Mouse (Mus musculus): ENCODE measurements around the gene Gmeb2. TPM values are rescaled to one million over a fixed set of nuclear protein-coding genes. Genes with fewer than 3 reads are reported as not detected.

Gene Gmeb2
- polyA plus RNA-seq, 1 experiment from 2014 or later, result 15.7 TPM

DNA sequence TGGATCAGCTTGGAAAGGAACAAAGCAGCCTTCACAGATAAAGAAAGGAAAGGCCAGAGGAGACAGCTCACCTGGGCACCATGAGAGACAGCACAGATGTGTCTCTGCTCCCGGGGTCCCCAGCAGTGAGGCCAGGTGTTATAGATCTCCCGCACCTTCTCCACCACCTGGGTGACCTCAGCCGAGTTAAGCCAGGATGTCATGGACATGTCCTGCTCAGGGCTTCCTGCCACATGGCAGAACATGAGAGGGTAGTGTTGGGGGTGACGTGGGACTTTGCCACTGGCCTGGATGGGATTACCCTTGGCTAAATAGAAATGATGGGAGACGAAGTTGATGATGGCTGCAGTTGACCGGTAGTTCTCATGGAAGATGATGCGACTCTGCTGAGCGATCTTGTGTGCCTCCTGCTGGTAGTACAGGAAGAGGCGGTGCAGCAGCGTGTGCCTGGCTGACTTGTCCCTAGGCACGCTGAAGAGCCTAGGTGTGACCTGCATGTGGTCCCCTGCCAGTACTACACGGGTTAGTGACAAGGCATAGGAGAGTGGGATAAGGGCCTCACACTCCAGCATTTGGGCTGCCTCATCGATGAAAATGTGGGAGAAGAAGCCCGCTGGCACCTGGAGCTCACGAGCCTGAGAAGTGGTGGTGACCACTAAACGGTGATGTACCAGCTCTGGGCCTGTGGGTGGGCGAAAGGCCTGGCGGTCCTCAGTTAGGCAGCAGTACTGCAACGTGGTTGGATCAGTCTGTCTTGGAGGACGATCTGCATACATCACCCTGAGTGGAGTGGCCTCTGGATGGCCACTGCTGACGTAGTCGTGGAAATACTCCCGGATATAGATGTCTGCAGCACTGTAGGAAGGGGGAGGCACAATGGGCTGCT lies 51.9 kb downstream of the Gmeb2 start:
- no peak overlapping the region for H3K4me3 ChIP-seq (ENCODE audit: low read length)
- H3K27ac ChIP-seq (ENCODE audit: low read length), result no peak overlapping the region
- 84% methylated on average over 23 of the region's 23 CpGs for WGBS
- H3K4me1 ChIP-seq (ENCODE audit: insufficient read depth, low read length), result no peaks in the 10 kb centered on the region
- no peaks in the 10 kb centered on the region for H3K27me3 ChIP-seq (ENCODE audit: insufficient read depth, low read length)
- H3K36me3 ChIP-seq (ENCODE audit: insufficient read depth, low read length), result no peaks in the 10 kb centered on the region; the same call in 1 of the 2 replicates
- no peak overlapping the region for H3K4me2 ChIP-seq (replicated peaks; ENCODE audit: low read depth, low read length)
- H3K9ac ChIP-seq (replicated peaks; ENCODE audit: low read length), result no peak overlapping the region
- ATAC-seq (ENCODE audit: low FRiP score, low TSS enrichment), result no peak
- H3K9me3 ChIP-seq (ENCODE audit: low read length), result no peaks in the 10 kb centered on the region

- H3K4me2 ChIP-seq (replicated peaks; ENCODE audit: low read depth, low read length), result no peak overlapping the region
- no peaks in the 10 kb centered on the region for H3K9me3 ChIP-seq (ENCODE audit: low read length)
- ATAC-seq (ENCODE audit: low FRiP score, low TSS enrichment), result no peak
- H3K4me3 ChIP-seq (ENCODE audit: low read length), result no peak overlapping the region
- no peaks in the 10 kb centered on the region for H3K4me1 ChIP-seq (ENCODE audit: insufficient read depth, low read length)
- H3K27ac ChIP-seq (ENCODE audit: low read length), result no peak overlapping the region
- no peaks in the 10 kb centered on the region; the same call in 1 of the 2 replicates for H3K36me3 ChIP-seq (ENCODE audit: insufficient read depth, low read length)
- 95% methylated on average over 11 of the region's 11 CpGs for WGBS
- H3K9ac ChIP-seq (replicated peaks; ENCODE audit: low read length), result no peak overlapping the region
- H3K27me3 ChIP-seq (ENCODE audit: insufficient read depth, low read length), result no peaks in the 10 kb centered on the region
Measured at GRCm38 (mm10) chr2:181234680-181235079, 53.2 kb downstream of the Gmeb2 start.

- H3K4me1 ChIP-seq (ENCODE audit: insufficient read depth, low read length), result no peaks in the 10 kb centered on the region
- H3K9me3 ChIP-seq (ENCODE audit: low read length), result no peaks in the 10 kb centered on the region
- no peak for ATAC-seq (ENCODE audit: low FRiP score, low TSS enrichment)
- no peak overlapping the region for H3K9ac ChIP-seq (replicated peaks; ENCODE audit: low read length)
- H3K4me2 ChIP-seq (replicated peaks; ENCODE audit: low read depth, low read length), result no peak overlapping the region
- no peaks in the 10 kb centered on the region; the same call in 1 of the 2 replicates for H3K36me3 ChIP-seq (ENCODE audit: insufficient read depth, low read length)
- no peaks in the 10 kb centered on the region for H3K27me3 ChIP-seq (ENCODE audit: insufficient read depth, low read length)
- no peak overlapping the region for H3K27ac ChIP-seq (ENCODE audit: low read length)
- WGBS, result 91% methylated on average over 15 of the region's 15 CpGs
- no peak overlapping the region for H3K4me3 ChIP-seq (ENCODE audit: low read length)
Measured at GRCm38 (mm10) chr2:181233443-181233842, 54.4 kb downstream of the Gmeb2 start.

DNA sequence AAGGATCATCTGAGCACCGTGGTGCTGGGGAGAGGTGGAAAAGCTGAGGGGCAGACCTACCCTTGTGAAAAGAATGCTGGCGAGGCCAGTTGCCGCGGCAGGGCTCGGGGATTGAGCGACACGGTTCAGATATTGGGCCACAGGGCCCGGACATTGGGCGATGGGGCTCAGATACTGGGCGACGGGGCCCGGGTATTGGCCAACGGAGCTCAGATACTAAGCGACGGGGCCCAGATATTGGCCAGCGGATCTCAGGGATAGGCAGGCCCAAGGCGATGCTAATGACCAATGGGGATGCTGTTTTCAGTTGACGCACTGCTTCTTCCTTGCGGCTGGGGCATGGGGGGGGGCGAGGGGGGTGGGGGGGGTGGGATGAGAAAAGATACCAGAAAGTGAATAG lies 56.7 kb downstream of the Gmeb2 start:
- 86% methylated on average over 20 of the region's 20 CpGs for WGBS
- no peaks in the 10 kb centered on the region for H3K27me3 ChIP-seq (ENCODE audit: insufficient read depth, low read length)
- no peak for ATAC-seq (ENCODE audit: low FRiP score, low TSS enrichment)

DNA sequence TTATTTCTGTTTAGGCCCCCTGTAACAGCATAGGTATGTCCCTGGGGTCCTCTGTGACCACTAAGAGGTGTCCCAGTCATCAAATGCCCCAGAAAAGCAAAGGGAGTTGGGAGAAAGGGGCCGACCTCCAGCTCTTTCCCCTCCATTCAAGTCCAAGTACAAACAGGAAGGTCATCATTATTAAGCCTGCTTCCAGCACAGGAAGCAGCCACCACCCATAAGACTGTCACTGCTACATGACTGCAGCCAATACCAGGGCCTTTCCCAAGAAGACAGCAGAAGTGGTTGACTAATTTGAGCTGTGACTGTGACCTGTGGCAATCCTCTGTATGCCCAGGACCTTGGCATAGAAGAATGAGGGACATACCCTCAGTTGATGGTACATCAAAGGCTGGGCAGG lies 59.5 kb downstream of the Gmeb2 start:
- H3K4me3 ChIP-seq (ENCODE audit: low read length), result no peak overlapping the region
- H3K4me2 ChIP-seq (replicated peaks; ENCODE audit: low read depth, low read length), result no peak overlapping the region
- no peak for ATAC-seq (ENCODE audit: low FRiP score, low TSS enrichment)
- WGBS, result 54% methylated on average over 1 of the region's 1 CpGs
- no peaks in the 10 kb centered on the region for H3K36me3 ChIP-seq (ENCODE audit: insufficient read depth, low read length)
- no peaks in the 10 kb centered on the region for H3K27me3 ChIP-seq (ENCODE audit: insufficient read depth, low read length)
- no peaks in the 10 kb centered on the region for H3K9me3 ChIP-seq (ENCODE audit: low read length)
- no peak overlapping the region for H3K9ac ChIP-seq (replicated peaks; ENCODE audit: low read length)
- peak overlapping the region; percentile 4; the same call in 1 of the 2 replicates for H3K27ac ChIP-seq (ENCODE audit: low read length)
- no peaks in the 10 kb centered on the region for H3K4me1 ChIP-seq (ENCODE audit: insufficient read depth, low read length)

More for the DNA sequence above, 56.7 kb downstream of the Gmeb2 start:
- no peaks in the 10 kb centered on the region; the same call in 1 of the 2 replicates for H3K36me3 ChIP-seq (ENCODE audit: insufficient read depth, low read length)
- no peaks in the 10 kb centered on the region for H3K4me1 ChIP-seq (ENCODE audit: insufficient read depth, low read length)
- no peak overlapping the region for H3K27ac ChIP-seq (ENCODE audit: low read length)
- no peak overlapping the region for H3K9ac ChIP-seq (replicated peaks; ENCODE audit: low read length)
- no peak overlapping the region for H3K4me3 ChIP-seq (ENCODE audit: low read length)
- H3K9me3 ChIP-seq (ENCODE audit: low read length), result no peaks in the 10 kb centered on the region
- no peak overlapping the region for H3K4me2 ChIP-seq (replicated peaks; ENCODE audit: low read depth, low read length)

DNA sequence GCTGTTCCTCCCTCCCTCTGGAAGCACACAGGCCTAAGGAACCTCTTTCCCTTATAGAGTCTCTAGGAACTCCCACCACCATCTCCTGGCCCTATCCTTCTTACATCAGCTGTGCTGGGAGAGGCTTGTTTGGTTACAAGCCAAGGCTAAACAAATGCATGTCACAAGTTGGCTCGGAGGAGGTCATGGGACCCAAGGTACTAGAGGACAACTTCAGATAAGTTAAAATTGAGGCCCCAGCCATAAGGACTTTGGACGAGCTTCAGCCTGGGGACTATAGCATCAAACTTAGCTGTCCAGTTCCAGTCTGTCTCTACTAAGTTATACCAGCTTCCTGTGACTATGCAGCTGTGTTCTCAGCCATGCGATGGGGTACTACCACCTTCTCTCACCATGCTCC lies 60.7 kb downstream of the Gmeb2 start:
- WGBS, result 90% methylated on average over 3 of the region's 3 CpGs
- Histone ChIP-seq H3K27me3 (ENCODE audit: insufficient read depth, low read length) (no peaks in the 10 kb centered on the region), H3K9me3 (ENCODE audit: low read length) (no peaks in the 10 kb centered on the region), H3K4me2 (replicated peaks; ENCODE audit: low read depth, low read length) (no peak overlapping the region), H3K4me1 (ENCODE audit: insufficient read depth, low read length) (no peaks in the 10 kb centered on the region), H3K9ac (replicated peaks; ENCODE audit: low read length) (no peak overlapping the region), H3K27ac (ENCODE audit: low read length) (no peak overlapping the region), H3K4me3 (ENCODE audit: low read length) (no peak overlapping the region), H3K36me3 (ENCODE audit: insufficient read depth, low read length) (no peaks in the 10 kb centered on the region)
- no peak for ATAC-seq (ENCODE audit: low FRiP score, low TSS enrichment)

DNA sequence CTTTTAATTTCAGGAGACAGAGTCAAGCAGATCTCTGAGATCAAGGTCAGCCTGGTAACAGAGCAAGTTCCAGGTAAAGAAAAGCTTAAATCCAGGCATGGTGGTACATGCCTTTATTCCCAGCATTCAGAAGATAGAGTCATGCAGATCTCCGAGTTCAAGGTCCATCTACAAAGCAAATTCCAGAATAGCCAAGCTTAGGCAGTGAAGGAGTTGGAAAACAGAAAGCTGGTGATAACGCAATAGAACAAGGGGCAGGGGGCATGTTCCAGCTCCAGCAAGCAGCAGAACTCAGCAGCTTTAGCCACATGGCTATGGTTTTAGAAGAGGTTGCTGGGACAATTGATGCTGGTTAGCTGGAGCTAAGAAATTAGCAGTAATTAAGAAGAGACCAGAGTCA lies 62.8 kb downstream of the Gmeb2 start:
- H3K4me1 ChIP-seq (ENCODE audit: insufficient read depth, low read length), result peaks cover 6% of the 10 kb centered on the region
- no peaks in the 10 kb centered on the region for H3K36me3 ChIP-seq (ENCODE audit: insufficient read depth, low read length)
- H3K4me2 ChIP-seq (replicated peaks; ENCODE audit: low read depth, low read length), result no peak overlapping the region
- ATAC-seq (ENCODE audit: low FRiP score, low TSS enrichment), result no peak
- no peaks in the 10 kb centered on the region for H3K9me3 ChIP-seq (ENCODE audit: low read length)
- H3K27ac ChIP-seq (ENCODE audit: low read length), result no peak overlapping the region
- no peaks in the 10 kb centered on the region for H3K27me3 ChIP-seq (ENCODE audit: insufficient read depth, low read length)
- WGBS, result 95% methylated on average over 2 of the region's 2 CpGs
- H3K9ac ChIP-seq (replicated peaks; ENCODE audit: low read length), result no peak overlapping the region
- H3K4me3 ChIP-seq (ENCODE audit: low read length), result no peak overlapping the region

DNA sequence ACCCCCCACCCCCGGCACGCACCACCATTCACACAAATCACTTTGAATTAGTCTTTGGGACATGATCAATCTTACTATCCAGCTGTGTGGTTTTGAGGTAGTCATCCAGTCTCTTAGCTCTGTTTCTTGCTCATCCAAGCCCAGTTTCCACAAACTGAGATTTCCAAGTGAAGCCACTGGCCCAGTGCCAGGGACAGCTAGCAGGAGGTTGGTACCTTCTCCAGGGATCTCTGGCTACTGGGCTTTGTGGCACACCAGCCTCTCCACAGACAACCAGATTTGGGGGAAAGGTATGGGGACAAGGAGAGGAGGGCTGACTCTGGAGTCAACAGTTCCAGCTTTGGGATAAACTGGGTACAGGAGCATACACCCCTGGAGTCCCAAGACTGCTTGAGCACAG lies 67.5 kb downstream of the Gmeb2 start:
- 26% methylated on average over 2 of the region's 2 CpGs for WGBS
- Histone ChIP-seq H3K27me3 (ENCODE audit: insufficient read depth, low read length) (no peaks in the 10 kb centered on the region), H3K4me3 (ENCODE audit: low read length) (peak overlapping the region; percentile 43), H3K27ac (ENCODE audit: low read length) (peak overlapping the region; percentile 89), H3K36me3 (ENCODE audit: insufficient read depth, low read length) (no peaks in the 10 kb centered on the region), H3K9me3 (ENCODE audit: low read length) (no peaks in the 10 kb centered on the region), H3K4me1 (ENCODE audit: insufficient read depth, low read length) (peaks cover 16% of the 10 kb centered on the region), H3K4me2 (replicated peaks; ENCODE audit: low read depth, low read length) (peak overlapping the region; percentile 69), H3K9ac (replicated peaks; ENCODE audit: low read length) (peak overlapping the region; percentile 58)
- no peak for ATAC-seq (ENCODE audit: low FRiP score, low TSS enrichment)

- H3K27ac ChIP-seq (ENCODE audit: low read length), result peak within 1 kb of the TSS; percentile 89
- WGBS, result under 1% methylated on average over 25 of the region's 25 CpGs
- peak; percentile 94 for ATAC-seq (ENCODE audit: low FRiP score, low TSS enrichment)
Measured at GRCm38 (mm10) chr2:181219538-181220216, 68.2 kb downstream of the Gmeb2 start, which contains the start of gene Fndc11. Gene Fndc11, plus strand, starts transcription at chr2:181220013.

More at GRCm38 (mm10) chr2:181219538-181220216, 68.2 kb downstream of the Gmeb2 start, which contains the start of gene Fndc11:
- Histone ChIP-seq H3K9ac (replicated peaks; ENCODE audit: low read length) (peak within 1 kb of the TSS; percentile 58), H3K36me3 (ENCODE audit: insufficient read depth, low read length) (no peaks in the 10 kb centered on the region), H3K9me3 (ENCODE audit: low read length) (no peaks in the 10 kb centered on the region), H3K4me1 (ENCODE audit: insufficient read depth, low read length) (peaks cover 16% of the 10 kb centered on the region), H3K4me2 (replicated peaks; ENCODE audit: low read depth, low read length) (peak within 1 kb of the TSS; percentile 69), H3K27me3 (ENCODE audit: insufficient read depth, low read length) (no peaks in the 10 kb centered on the region), H3K4me3 (ENCODE audit: low read length) (peak within 1 kb of the TSS; percentile 43)

Measured in kidney, embryonic 16.5 days (tissue).